Mouse (Mus musculus) midbrain, postnatal 0 days (tissue): ENCODE data around the gene St5. TPM values are rescaled to one million over a fixed set of nuclear protein-coding genes. Genes with fewer than 3 reads are reported as not detected.

Experiments
- ATAC-seq: fragments of 200-750 bp; cut with Nextera tagmentation; 2 replicates; pipeline ENCODE4 v1.8.0; 2017; ENCODE audit warnings: moderate number of reproducible peaks, mild to moderate bottlenecking, moderate TSS enrichment, moderate library complexity; ENCODE audit not compliant: low FRiP score
- DNase-seq: peaks from one replicate; pipeline ENCODE4 v3.0.0-alpha.2; 2015; ENCODE audit warnings: low spot score
- H3K27ac ChIP-seq: fragments of 300-500 bp; sonication (generic); 2 replicates; pipeline ENCODE4 v1.5.1; 2014; ENCODE audit warnings: low read depth, mild to moderate bottlenecking, low read length, mixed read lengths
- H3K27me3 ChIP-seq: fragments of 300-500 bp; sonication (generic); 2 replicates; pipeline ENCODE4 v1.6.1; 2014; ENCODE audit warnings: low read length, control low read depth, mixed read lengths; ENCODE audit not compliant: insufficient read depth
- H3K36me3 ChIP-seq: fragments of 300-500 bp; sonication (generic); 2 replicates; pipeline ENCODE4 v1.6.1; 2014; ENCODE audit warnings: low read length, control low read depth, mixed read lengths; ENCODE audit not compliant: insufficient read depth
- H3K4me1 ChIP-seq: fragments of 300-500 bp; sonication (generic); 2 replicates; pipeline ENCODE4 v1.6.1; 2014; ENCODE audit warnings: mild to moderate bottlenecking, control low read depth, antibody characterized with exemption, low read length, mixed read lengths; ENCODE audit not compliant: insufficient read depth
- H3K4me2 ChIP-seq: fragments of 300-500 bp; sonication (generic); 2 replicates; pipeline ENCODE4 v1.6.1; 2014; ENCODE audit warnings: low read depth, mild to moderate bottlenecking, low read length, mixed read lengths; ENCODE audit not compliant: poor library complexity, severe bottlenecking
- H3K4me3 ChIP-seq: fragments of 300-500 bp; sonication (generic); 2 replicates; pipeline ENCODE4 v1.5.1; 2014; ENCODE audit warnings: low read depth, mild to moderate bottlenecking, low read length, moderate library complexity
- H3K9ac ChIP-seq: fragments of 300-500 bp; sonication (generic); replicated peaks from 2 replicates; pipeline ENCODE4 v1.6.1; 2014; ENCODE audit warnings: mild to moderate bottlenecking, low read length, moderate library complexity, mixed read lengths; ENCODE audit not compliant: poor library complexity, severe bottlenecking
- H3K9me3 ChIP-seq: fragments of 300-500 bp; sonication (generic); 2 replicates; pipeline ENCODE4 v1.6.1; 2016; ENCODE audit warnings: low read length, control low read depth
- CTCF ChIP-seq: IDR thresholded peaks from 2 replicates; pipeline ENCODE4 v1.5.1; 2016; ENCODE audit warnings: antibody characterized with exemption, mild to moderate bottlenecking
- WGBS: fragments of 180-500 bp; shearing (Covaris S2); extraction: QIAGEN DNeasy Blood & Tissue Kit; methylation state at CpG from one replicate; pipeline ENCODE4 v1.1.7; 2014; 5-methylcytosine and 5-hydroxymethylcytosine counted together
- polyA plus RNA-seq: library from polyadenylated mRNA; unstranded; fragments of >200 nt; fragmentation: Nextera tagmentation; extraction: Ambion mirVana; gene quantifications from 2 replicates; pipeline ENCODE4 v1.2.1, GENCODE M21; 2015
- total RNA-seq: library from RNA; depleted of rRNA; stranded (reverse); fragments of >200 nt; gene quantifications from 2 replicates; pipeline ENCODE4 v1.2.3, GENCODE M21; 2014

The St5 gene
- total and polyA plus RNA-seq, 2 experiments from 2014 or later: 14.4 to 48.3 TPM

DNA sequence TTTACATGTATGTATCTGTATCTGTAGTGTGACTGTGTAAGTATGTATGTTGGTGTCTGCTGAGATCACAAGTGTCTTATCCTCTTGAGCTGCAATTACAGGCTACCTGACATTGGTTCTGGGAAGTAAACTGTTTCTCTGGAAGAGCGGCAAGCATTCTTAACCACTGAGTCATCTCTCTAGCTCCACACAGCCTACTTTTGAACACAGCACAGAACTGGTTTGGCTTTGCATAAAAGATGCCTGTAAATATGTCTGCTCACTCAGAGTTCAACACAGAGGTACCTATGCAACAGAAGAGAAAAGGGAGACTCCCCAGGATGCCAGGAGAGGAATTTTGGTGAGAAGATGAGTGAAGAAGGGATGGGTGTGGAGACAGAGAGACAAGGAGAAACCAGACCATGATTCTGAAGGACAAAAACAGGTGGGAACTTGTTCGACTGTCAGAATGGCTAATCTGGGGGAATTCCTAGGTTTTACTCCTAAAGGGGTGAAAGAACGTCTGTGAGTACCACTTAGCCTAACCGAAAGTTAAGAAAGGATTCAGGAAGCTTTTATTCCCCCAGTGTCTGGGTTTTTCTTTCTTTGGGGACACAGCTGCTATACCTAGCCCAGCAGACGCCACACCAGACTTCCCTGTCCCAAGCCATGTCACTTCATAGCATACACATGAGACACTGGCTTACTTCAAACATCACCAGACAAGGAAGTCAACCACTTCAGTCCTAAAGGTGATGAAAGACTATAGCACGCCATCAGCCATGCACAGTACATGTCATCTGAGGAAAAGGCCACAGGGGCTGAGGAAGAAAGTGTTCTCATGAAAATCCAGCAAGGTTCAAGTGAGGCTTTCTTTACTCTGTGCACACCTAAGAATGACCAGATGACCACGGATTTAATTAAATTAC lies 73.3 kb downstream of the St5 start:
- H3K27ac ChIP-seq: no peak overlapping the region
- ATAC-seq: no peak
- H3K4me3 ChIP-seq: no peak overlapping the region
- no peaks in the 10 kb centered on the region for H3K36me3 ChIP-seq
- H3K4me2 ChIP-seq: no peak overlapping the region
- WGBS: 86% methylated on average over 7 of the region's 7 CpGs
- TF ChIP-seq CTCF: no peak
- H3K9me3 ChIP-seq: no peaks in the 10 kb centered on the region
- H3K27me3 ChIP-seq: no peaks in the 10 kb centered on the region
- no peaks in the 10 kb centered on the region for H3K4me1 ChIP-seq
- DNase-seq: no peak
- H3K9ac ChIP-seq: no peak overlapping the region

DNA sequence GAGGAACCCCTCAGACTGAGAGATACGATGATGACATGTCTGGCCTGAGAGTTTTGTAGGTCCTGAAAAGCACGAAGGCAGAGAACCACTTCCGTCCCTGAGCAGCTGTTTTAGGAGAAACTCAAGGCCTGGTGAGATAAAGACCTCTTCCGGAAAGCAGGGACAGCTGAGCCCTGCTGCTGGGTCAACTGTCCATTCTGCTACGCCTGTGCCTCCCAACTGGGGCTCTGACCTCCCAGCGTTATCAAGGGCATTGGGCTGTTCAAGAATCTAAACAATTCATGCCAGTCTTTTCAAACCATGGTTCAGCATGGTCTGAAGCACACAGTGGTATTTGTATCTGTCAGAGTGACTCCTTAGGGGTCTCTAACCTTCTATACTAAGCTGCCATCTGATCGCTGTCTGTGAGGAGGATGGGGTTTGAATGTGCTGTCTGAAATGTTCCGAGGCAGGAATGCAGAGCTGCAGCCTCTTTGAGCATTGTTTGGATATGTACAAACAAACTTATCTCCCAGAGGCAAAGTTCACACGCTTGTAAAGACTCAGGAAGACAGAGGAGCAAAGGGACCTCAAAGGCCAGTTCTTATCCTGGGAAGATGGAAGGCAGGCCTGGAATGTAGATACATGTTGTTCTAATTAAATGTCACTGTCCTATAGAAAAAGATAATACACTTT lies 74.3 kb downstream of the St5 start:
- Histone ChIP-seq H3K4me3 (no peak overlapping the region), H3K9me3 (no peaks in the 10 kb centered on the region), H3K36me3 (no peaks in the 10 kb centered on the region), H3K27ac (0 out of 2 replicates have a peak overlapping the region, but pooled peaks have one; percentile 32), H3K27me3 (no peaks in the 10 kb centered on the region), H3K9ac (no peak overlapping the region), H3K4me2 (no peak overlapping the region), H3K4me1 (no peaks in the 10 kb centered on the region)
- DNase-seq (no peak), ATAC-seq (no peak)
- WGBS: 56% methylated on average over 9 of the region's 9 CpGs
- TF ChIP-seq CTCF: no peak

DNA sequence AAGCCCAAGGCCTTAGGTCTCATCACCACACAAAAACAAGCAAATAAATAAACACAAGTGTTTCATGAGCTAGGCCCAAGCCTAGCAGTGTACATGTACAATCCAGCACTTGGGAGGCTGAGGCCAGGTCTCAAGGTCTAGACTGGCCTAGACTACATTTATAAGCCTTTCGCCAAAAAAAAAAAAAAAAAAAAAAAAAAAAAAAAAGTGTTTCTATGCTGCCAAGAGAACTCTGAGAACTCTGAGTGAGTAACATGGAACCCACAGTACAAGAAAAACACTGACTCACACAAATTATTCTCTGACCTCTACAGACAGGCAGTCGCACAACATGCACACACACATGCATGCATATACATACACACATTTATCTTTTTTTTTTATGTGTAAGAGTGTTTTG lies 75.6 kb downstream of the St5 start:
- no peak overlapping the region for H3K4me2 ChIP-seq
- no peak for TF ChIP-seq CTCF
- DNase-seq: no peak
- no peak overlapping the region for H3K9ac ChIP-seq
- no peaks in the 10 kb centered on the region for H3K27me3 ChIP-seq
- no peaks in the 10 kb centered on the region for H3K36me3 ChIP-seq
- WGBS: 97% methylated on average over 2 of the region's 2 CpGs
- no peak for ATAC-seq
- no peaks in the 10 kb centered on the region for H3K9me3 ChIP-seq
- no peak overlapping the region for H3K27ac ChIP-seq
- no peaks in the 10 kb centered on the region for H3K4me1 ChIP-seq
- no peak overlapping the region for H3K4me3 ChIP-seq

DNA sequence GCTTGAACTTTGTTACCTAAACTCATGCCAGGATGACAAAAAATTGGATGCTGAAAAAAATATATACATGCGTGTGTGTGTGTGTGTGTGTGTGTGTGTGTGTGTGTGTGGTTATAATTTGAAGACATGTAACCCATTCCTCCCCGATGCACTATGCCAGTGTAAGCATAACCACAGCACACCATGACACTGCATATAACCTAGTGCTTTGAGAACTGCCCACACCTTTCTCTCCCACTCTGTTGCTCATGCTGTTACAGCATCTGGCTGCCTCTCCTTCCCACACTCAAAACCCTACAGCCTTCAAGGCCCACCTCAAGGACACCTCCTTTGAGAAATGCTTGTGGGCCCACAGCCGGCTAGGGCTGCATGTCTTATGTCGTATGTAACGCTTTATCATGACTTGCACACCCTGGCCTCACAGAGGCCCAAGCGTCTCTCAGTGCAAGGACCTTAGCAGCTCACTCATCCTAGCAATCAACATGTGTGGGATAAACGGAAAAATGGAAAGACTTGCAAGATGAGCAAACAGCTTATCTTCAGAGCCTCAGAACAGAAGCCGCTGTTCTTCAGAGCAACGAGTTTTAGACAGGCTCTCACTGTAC lies 81.1 kb downstream of the St5 start:
- DNase-seq (no peak), ATAC-seq (no peak)
- Histone ChIP-seq H3K9ac (no peak overlapping the region), H3K36me3 (no peaks in the 10 kb centered on the region), H3K9me3 (no peaks in the 10 kb centered on the region), H3K27me3 (no peaks in the 10 kb centered on the region), H3K4me2 (no peak overlapping the region), H3K4me1 (0 out of 2 replicates have a peak, but pooled peaks cover under 1% of the 10 kb centered on the region), H3K4me3 (no peak overlapping the region), H3K27ac (no peak overlapping the region)
- no peak for TF ChIP-seq CTCF
- 89% methylated on average over 9 of the region's 9 CpGs for WGBS

DNA sequence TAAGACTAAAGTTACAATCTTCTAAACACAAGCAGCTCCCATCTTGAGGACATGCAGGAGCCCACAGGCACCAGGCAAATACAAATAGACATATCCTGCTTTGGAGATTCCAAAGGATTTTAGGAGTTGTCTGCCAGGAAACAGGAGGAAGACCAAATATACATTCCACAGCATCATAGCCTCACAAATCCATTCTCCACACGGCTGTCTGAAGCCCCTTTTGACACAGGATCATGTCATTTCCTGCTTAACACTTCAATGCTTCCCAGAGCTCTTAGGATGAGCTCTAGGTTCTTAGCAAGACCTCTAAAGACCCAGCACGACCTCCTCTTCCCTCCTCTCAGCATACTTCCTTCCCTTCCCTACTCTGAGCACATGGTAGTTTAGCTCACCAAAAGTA lies 82.4 kb downstream of the St5 start:
- TF ChIP-seq CTCF: no peak
- Histone ChIP-seq H3K9me3 (no peaks in the 10 kb centered on the region), H3K36me3 (no peaks in the 10 kb centered on the region), H3K27me3 (no peaks in the 10 kb centered on the region), H3K27ac (no peak overlapping the region), H3K4me1 (peaks cover 8% of the 10 kb centered on the region; the same call in 1 of the 2 replicates), H3K4me3 (no peak overlapping the region), H3K4me2 (no peak overlapping the region), H3K9ac (no peak overlapping the region)
- ATAC-seq: no peak
- DNase-seq: no peak
- WGBS: 25% methylated on average over 2 of the region's 2 CpGs
